Mouse (Mus musculus): ENCODE results near the gene Nup62.
A peak's percentile ranks its signal among the peaks of the same experiment; 100 is the strongest.

Gene Nup62

DNA sequence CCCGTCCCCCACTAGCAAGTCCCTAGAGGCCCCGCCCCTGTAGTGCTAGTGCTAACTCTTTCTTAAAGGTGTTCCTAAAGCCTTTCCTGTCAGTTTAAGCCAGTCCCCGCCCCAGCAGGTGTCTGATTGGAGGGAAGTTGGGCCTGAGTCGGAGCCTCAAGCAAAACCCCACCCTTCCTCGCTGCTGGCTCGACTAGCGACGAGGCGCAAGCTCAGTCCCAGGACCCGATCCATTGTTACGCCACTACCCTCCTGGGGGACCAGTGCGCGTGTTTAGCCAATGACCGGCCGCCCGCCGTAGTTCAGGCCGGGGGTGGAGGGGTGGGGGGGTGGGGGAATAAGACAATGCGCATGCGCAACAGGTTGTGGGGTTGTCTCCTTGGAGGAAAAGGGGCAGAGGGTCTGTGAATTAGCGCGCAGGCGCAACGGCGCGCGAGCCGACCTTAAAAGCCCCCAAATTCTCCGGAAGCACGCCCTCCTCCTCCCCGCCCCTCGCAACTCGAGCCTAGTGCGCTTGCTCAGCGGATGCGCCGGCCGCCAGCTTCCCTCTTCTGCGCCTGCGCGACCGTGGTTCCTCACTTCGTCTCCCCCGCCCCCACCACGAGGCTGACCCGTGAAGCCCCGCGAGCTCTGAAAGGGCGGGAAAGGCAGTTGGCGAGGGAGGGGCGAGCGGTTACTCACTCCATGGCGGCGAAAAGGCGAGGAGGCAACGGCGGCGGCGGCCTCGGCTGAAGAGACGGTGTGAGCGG, at the start of gene Nup62, which contains the start of gene Il4i1:
Nup62 (plus strand) TSS at position 368 of the 749 bp plus-strand sequence.
Il4i1 (plus strand) TSS at position 667 of the 749 bp plus-strand sequence.
- DNase-seq (ENCODE audit: low spot score in 2 of 2), result peak; percentile 94 to 97

DNA sequence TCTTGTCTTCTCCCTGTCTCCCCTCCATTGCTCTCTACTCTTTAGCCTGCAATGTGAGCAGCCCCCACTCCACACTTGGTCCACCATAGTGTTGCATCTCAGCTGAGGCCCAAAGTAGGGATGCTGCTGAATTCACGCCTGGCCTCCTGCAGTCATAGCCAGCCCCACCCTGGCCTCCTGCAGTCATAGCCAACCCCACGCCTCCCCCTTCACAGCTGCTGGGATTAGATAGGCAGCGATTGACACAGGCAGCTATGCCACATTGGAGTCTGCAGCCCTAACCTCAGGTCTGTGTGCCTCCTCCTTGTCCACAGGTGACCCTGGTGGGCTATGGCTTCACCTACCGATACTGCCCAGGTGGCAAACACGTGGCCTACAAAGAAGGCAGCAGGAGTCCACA, 47.8 kb upstream of the Nup62 start:
- DNase-seq (ENCODE audit: low spot score in 2 of 2), result no peak

DNA sequence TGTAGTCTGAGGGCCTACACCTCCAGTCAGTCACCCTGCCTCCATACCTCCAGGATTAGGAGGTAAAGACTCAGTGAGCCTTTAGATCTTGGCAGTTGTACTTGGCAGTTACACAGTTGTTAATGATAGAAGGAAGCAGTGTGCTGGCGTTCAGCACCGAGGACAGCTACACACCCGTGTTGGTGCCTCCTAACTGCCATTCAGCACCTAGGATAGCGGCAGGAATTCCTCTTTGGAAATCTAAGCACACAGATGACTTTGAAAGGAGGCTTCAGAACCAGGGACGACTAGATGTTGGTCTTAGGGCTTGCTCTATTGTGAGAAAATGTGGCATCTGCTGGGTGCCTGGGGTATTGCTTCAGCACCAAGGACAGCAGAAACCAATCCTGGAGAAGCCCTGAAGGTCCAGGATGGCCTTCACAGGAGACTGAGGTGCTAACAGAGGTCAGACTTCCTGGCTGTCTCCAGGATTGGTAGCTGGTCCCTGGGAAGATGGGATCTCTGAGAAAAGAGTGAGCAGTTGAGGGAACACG, 45.8 kb upstream of the Nup62 start:
- DNase-seq (ENCODE audit: low spot score in 2 of 2), result peak; percentile 11 to 29

DNA sequence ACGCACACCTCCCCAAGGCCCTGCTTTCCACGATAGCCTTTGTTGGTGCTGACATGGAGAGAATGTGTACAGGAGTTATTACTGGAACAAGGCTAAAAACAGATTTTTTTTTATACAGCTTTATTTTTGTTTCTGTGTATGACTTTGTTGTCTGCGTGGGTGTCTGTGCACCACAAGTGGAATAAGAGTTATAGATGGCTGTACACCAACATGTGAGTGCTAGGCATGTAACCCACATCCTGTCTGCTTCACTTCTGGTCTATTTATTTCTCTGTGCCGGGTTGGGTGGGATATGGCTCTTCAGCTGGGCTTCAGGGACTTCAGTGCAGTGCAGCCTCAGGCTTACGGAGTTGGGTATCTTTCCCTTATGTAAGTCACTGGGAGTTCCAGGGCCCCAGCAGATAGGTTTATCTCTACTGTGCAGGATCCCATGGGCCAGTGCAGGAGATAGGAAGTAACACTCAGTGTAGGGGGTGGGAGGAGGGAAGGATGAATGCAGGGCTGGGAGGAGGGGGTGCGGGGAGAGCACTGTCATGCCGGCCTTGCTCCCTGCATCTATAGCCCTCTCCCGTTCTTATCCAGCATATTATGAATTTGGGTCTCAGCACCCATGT, 43.2 kb upstream of the Nup62 start:
- no peak for DNase-seq (ENCODE audit: low spot score in 2 of 2)

DNA sequence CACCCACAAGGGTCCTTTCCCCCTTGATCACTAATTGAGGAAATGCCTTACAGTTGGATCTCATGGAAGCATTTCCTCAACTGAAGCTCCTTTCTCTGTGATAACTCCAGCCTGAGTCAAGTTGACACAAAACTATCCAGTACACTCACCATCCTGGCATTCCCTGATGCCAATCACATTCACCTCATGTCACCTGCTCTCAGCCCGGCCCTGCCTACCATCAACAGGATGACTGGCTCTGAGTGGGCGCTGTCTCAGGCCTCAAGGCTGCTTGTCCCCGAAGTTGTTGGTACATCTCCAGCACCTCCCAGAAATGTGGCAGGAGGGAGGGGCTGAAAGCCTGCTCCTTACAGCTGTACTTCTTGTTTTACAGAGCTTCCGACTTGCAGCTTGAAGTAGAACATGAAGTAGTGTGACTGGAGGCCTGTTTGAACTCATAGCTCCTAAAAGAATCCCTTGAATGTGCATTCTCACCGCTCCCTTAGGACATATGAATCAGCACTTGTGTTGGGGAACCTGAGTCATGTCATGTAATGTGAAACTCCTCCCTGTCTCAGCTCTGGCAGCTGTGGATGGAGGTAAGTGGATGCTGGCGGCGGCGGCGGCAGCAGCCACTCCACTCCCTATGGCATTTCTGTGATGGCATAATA, 38.9 kb upstream of the Nup62 start:
- no peak for DNase-seq (ENCODE audit: low spot score in 2 of 2)

DNA sequence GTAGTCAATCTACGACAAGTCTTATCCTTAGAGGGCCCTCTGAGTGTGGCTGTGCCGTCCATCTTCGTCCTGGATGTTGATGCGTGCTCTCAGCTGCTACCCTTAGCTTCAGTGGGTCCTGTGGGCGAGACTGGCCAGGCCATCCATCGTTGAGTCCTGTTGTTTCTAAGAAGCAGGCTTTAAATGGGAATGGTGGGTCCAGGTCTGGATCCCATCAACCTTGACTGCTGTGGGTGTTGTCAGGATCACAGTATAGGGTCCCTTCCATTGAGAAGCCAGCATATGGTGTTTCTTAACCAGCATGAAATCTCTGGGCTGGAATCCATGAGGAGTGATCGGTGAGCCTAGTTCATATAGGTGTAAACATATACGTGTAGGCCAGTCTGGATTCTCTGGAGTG, 35.8 kb upstream of the Nup62 start:
- DNase-seq (ENCODE audit: low spot score in 2 of 2), result no peak

DNA sequence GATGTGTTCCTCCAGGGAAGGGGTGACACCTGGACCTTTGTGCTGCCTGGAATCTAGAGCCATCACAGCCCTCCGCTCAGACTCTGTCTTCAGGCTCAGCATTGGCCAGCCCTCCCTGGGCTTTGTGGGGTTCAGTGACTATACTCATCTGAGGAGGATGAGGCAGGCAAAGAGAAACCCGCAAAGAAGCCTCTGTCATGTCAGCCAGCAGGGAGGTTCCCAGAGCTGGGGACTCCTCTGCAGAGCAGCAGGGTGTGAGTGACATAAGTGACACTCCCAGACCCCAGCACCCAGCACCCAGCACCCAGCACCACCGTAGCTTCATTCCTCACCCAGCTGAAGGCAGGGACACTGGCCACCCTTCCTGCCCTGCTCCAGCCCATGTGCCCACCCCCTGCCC, 26.4 kb upstream of the Nup62 start:
- no peak for DNase-seq (ENCODE audit: low spot score in 2 of 2)

DNA sequence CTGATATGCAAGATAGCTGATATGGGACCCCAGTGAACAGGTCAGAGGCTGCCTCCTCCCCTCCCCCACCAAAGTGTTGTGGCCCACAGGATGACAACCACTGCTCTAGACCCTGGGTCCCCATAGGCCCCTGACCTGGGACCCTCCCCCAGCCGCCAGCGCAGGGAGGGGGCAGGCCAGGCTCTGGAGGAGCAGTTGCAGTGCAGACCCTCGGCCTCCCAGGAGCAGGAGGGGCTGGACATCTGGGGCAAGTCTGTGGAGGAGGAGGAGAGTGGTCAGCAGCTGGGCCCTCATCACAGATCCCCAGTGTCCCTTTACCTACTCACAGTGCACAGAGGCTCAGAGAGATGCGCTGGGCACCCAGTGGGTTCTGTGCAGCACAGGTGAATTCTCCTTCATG, 25.8 kb upstream of the Nup62 start:
- no peak for DNase-seq (ENCODE audit: low spot score in 2 of 2)

DNA sequence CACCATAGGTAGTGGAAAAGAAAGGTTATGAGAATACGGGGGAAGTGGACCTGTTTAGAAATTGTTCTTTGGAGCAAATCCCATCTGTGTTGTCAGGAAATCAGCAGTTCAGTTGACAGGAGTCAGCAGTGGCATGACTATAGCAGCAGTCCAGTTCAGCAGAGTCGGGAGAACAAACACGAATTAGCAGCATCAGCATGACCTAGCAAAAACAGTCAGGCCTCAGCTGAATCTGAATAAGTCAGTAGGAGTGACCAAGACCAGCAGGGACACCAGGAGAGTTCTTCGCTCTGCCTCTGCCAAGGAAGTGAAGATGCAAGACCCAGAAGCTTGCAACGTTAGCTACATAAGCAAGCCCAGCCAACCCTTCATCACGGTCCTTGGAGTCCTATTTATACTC, 23.1 kb upstream of the Nup62 start:
- no peak for DNase-seq (ENCODE audit: low spot score in 2 of 2)

DNA sequence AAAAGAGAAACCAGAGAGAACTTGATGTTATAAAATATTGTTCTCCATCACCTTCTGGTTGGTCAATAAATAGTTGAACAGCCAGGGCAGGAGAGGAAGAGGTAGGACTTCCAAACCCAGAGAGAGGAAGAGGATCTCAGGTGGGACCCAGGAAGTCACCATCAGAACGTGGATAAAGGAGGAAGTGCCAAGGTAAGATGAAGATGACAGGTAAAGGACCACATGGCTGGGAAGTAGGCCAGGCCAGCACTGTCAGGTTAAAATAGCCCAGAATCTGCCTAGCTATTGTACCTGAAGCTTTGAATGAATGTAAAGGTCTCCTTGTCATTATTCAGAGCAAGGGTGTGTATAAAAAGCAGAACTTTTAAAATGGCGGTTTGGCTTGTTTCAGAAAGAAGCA, 7.0 kb upstream of the Nup62 start:
- no peak for DNase-seq (ENCODE audit: low spot score in 2 of 2)

DNA sequence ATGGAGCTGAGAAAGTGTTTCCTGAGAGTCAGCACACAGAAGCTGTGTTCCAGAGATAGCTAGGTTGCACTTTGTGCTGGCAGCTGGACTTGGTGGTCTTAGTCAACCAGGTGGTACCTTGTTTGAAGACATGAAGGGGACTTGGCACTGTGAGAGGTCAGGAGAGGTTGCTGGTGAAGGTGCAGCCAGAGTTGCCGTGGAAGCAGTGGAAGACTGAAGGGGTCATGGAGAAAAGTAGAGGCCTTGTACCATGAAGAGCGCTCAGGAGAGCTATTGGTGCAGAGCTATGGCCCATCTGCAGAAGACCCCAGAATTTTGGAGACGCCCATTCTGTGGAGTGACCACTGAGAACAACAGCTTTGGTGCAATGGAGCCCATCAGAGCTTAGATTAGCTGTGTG, 6.4 kb upstream of the Nup62 start:
- no peak for DNase-seq (ENCODE audit: low spot score in 2 of 2)

DNA sequence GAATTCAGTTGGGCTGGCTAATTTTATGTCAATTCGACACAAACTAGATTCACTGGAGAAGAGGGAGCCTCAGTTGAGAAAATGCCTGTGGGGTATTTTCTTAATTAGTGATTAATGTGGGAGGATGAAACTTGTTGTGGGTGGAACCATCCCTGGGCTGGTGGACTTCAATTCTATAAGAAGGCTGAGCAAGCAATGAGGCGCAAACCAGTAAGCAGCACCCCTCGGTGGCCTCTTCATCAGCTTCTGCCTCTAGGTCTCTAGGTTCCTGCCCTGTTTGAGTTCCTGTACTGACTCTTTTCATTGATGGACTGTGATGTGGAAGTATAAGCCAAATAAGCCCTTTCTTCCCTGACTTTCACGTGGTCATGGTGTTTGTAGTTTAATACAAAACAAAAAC, 5.5 kb upstream of the Nup62 start:
- DNase-seq (ENCODE audit: low spot score in 2 of 2), result no peak

DNA sequence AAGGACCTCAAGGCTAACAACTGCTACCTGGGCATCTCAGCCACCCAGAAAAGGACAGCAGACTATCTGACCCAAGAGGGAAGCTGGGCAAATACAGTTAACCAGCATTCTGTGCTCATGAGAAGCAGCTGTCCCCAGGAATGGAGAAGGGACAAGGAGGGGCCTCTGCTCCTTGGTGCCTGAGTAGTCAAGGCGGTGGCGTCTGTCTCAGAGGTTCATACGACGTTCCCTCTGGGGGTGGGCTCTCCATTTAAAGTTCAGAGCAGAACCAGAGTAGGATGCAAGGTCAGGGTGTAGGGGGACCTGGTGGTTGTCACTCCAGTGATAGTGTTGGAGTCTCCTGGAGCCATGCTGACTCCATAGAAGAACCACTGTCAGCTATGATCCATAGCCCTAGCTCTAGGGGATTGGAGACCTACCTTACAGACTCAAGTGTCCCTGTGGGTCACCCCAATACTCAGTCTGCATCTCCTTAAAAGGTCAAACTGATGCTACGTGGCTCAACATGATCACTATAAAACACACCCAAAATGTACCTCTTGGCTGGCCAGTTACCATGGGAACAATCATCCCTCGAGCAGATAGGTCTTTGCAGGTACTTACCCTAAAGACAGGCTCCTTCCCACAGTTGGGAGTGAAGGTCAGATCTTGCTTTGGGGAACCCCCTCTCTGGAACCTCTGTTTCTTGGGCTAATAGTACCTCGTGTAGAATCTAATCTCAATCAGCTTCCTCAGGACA, 4.9 kb upstream of the Nup62 start:
- no peak for DNase-seq (ENCODE audit: low spot score in 2 of 2)

DNA sequence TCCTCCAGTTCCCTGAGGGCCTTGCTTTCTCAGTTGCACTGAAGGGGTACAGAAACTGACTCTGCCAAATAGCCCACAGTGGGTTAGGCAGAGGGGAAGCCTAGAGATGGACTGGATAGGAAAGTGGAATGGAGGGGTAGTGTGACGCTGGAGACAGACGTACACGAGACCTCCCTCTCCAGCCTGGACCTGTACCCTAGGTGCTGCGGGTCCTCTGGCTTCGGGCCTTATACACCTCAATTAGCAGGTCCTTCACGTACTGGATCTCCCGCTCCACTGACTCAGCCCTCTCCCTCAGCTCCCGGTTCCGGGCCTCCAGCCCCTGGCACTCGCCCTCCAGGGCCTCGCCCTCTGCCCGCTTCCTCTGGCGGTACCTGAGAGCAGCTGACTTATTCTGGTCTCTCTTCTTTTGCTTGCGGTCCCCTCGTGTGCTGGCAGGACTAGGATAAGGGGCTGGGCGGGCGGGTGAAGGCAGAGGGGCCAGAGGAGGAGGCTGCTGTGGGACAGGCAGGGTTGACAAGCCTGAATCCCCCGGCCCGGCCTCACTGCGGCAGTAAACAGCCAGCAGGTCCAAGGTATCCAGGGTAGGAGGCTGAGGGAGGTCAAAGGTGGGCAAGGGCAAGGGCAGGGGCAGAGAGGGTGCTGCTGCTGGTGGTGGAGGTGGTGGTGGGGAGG, 3.1 kb upstream of the Nup62 start:
- no peak for DNase-seq (ENCODE audit: low spot score in 2 of 2)

DNA sequence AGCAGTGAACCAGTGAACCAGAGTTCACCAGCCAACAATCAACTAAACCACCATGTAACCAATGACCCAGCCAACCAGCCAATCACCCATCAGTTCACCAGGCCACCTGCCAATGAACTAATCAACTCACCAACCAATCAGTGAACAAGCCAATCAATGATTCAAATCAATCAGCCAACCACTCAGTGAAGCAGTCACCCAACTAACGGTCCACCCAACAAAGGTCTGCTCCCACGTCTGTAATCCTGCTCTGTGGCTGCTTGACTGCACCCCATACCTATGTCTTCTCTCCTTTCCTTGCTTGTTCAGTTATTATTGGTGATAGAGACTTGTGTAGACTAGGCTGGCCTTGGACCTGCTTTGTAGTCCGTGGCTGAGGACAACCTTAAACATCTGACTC, 1.9 kb upstream of the Nup62 start:
- DNase-seq (ENCODE audit: low spot score in 2 of 2), result no peak

DNA sequence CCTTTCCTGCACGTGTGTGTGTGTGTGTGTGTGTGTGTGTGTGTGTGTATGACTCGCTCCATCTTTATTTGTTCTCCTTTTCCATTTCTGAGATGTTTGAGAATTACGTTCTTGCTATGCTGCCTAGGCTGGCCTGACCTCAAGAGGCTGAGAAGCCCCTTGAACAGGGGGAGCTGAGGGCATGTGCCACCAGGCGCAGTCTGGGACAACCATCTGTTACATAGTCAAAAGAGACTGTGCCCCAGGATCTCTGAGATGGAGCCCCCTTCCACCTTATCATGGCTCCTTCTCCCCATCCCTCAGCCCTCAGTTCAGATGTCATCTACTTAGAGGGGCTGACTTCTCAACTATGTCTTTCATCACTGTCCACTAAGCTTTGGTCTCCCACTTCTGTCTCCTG, 1.5 kb upstream of the Nup62 start:
- no peak for DNase-seq (ENCODE audit: low spot score in 2 of 2)

DNA sequence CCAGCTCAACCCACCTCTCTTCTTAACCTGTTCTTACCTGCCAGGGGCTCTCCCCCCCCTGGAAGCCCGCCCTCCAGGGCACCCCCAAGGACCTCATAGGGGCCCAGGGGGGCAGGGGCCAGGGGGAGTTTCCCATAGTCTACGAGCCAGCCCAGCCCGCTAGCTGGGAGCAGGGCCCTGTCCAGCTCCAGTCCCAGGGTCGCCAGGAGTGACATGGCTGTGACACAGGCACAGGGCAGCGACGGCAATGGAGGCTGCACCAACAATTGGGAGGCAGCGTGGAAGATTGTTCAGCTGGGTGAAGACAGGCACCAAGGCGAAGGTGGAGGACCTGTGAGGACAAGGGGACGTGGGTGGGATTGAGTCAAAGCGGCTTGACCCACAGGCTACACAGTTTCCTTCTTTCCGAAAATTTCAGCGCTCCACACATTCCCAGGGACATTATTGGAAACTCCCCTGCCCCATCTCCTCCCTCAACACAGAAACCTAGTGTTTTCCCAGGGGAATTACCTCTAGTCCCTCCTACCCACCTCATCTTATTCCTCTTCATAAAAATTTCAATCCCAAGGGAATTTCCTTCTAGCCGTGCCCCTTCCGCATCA, 835 bp upstream of the Nup62 start:
- DNase-seq (ENCODE audit: low spot score in 2 of 2), result no peak

DNA sequence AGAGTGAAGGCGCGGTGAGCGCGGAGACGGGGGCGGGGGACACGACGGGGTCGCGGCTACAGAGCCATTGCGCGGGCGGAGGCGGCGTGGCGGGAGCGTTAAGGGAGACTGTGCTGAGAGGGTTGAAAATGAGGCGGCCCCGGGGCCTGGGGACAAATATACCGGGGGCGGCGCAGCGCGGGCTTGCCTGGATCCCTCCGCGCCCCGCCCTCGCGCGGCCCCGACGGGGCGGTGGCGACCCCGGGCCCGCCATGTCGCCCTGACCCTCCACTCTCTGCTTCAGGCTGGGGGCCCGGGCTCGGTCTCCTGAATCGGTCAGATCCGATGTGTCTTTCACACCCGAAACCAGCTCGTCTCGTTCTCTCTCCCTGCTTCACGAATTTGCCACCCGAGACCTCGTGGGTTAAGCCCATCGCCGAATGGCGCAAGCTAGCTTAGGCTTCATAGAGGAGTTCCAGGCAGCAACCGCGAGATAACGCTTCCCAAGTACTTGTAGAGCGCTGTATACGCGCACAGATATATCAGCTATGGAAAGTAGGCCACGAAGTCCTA, 658 bp downstream of the Nup62 start, which contains the start of gene Atf5:
Atf5 (minus strand) TSS at position 189 of the 552 bp plus-strand sequence.
- peak; percentile 42 to 56 for DNase-seq (ENCODE audit: low spot score in 2 of 2)

DNA sequence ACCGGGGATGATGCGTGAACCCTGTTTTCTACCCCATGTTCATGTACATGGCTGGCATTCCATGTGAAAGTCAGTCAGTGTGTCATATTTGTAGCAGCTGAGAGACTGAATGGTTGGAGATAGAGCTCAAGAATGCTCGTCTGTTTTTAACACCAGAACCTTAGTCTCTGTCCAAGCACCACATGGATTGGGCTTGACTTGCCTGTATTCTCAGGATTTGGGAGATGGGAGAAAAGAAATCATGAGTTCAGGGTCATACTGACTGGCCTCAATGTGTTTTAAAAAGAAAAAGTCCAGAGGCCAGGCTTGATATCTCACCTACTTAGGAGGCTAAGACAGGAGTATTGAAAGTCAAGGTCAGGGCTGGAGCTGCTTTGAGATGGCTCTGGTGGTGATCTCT, 1.6 kb downstream of the Nup62 start:
- DNase-seq (ENCODE audit: low spot score in 2 of 2), result no peak

DNA sequence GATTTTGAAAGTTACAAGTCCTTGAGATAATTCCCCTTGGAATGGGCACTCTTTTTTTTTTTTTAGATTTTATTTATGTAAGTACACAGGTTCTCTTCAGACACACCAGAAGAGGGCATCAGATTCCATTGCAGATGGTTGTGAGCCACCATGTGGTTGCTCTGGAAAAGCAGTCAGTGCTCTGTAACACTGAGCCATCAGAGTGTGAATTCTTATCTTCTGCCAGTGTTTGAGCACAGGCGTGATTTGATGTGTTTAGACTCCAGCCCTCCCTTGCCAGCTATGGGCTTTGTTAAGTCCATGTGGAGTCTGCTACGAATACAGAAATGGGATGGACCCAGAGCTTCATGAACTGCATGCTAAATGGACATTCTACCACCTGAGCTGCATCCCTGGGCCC, 2.3 kb downstream of the Nup62 start:
- DNase-seq (ENCODE audit: low spot score in 2 of 2), result no peak

DNA sequence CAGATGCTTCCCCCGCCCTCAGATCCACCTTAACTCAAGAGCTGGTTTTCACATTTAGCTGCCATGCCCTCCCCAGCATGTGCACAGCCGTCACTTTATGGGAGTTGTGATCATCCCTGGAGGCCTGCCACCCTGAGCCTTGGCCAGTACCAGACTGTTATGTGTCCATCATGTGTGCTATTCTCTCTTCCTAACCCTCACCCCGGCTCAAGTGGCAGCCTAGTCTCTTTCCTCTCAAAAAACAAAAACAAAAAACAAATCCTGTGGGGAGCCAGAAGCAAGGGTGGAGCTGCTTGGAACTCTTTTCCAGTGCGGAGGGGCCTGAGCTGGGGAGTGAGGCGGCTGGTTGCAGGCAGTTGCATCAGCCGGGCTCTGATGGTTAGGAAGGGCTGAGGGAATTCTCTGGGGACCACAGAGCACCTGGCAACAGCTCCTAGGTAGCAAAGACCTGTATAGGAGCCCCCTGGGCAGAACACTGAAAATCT, 2.9 kb downstream of the Nup62 start:
- DNase-seq (ENCODE audit: low spot score in 2 of 2), result no peak
